Mouse (Mus musculus) erythroblast, embryonic 14.5 days (primary cell): ENCODE data around the gene Kdm6b.

Experiments
- GATA1 ChIP-seq: IDR thresholded peaks from 2 replicates; pipeline ENCODE4 v1.6.1; 2012; ENCODE audit warnings: low read length, inconsistent platforms, mixed read lengths
- TAL1 ChIP-seq: IDR thresholded peaks from 3 replicates; pipeline ENCODE4 v1.6.1; 2012; ENCODE audit warnings: low read length, inconsistent platforms, mixed read lengths

DNA sequence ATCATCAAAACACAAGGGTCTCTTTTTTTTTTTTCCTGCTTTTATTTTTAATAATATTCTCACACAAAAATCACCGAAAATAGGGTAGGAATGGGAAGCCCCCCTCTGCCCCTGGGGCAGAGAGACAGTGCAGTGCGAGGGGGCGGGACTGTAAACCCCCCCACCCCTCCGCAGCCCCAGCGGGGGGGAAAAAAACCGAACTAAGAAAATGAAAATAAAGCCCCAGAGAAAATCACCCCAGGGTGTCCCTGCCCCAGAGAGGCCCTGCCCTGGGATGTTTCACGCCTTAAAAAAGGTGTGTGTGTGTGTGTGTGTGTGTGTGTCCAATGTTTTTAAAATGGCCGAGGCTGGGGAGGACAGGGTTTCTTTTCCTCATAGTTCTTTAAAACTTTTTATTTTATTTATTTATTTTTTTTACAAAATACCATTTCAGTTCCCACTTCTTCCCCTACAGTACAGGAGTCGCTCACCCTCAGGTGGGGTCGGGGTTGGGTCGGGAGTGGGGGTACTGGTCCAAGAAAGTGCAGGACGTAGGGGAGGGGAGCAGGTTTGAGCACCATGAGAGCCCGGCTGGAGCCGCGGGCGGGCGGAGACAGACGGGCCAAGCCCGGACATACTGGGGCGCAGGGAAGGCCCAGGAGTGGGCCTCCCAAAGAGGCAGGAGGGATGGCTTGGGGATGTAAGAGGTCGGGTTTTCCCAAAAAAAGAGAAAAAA is 14.8 kb downstream of the Kdm6b start:
- TF ChIP-seq TAL1 (no peak), GATA1 (no peak)
